Mouse (Mus musculus) stomach, embryonic 14.5 days (tissue): ENCODE measurements at regions not wholly inside any gene's neighbourhood (a gene's known extent, or its start where the extent isn't known, plus 50 kb on each side); places are given as distances from the start of the nearest gene placed in this dataset.
A peak's percentile ranks its signal among the peaks of the same experiment; 100 is the strongest.
"Not testable (repeated sequence)": the region's sequence is repeated elsewhere in the genome, so short reads cannot be mapped to it uniquely, and the experiment has no call there.

Experiments used
- ATAC-seq: fragments of 200-750 bp; cut with Nextera tagmentation; 2 replicates; pipeline ENCODE4 v1.8.0; 2017; ENCODE audit warnings: low read depth, moderate TSS enrichment; ENCODE audit not compliant: insufficient number of reproducible peaks, insufficient read depth, low FRiP score
- H3K27ac ChIP-seq: fragments of 300-500 bp; sonication (generic); 2 replicates; pipeline ENCODE4 v1.5.1; 2014; ENCODE audit warnings: mild to moderate bottlenecking, low read length, moderate library complexity, mixed read lengths
- H3K27me3 ChIP-seq: fragments of 300-500 bp; sonication (generic); 2 replicates; pipeline ENCODE4 v1.6.1; 2014; ENCODE audit warnings: low read length, control low read depth, mixed read lengths; ENCODE audit not compliant: control insufficient read depth, insufficient read depth
- H3K36me3 ChIP-seq: fragments of 300-500 bp; sonication (generic); 2 replicates; pipeline ENCODE4 v1.6.1; 2014; ENCODE audit warnings: mild to moderate bottlenecking, control low read depth, low read length, moderate library complexity, mixed read lengths; ENCODE audit not compliant: control insufficient read depth, insufficient read depth
- H3K4me1 ChIP-seq: fragments of 300-500 bp; sonication (generic); 2 replicates; pipeline ENCODE4 v1.6.1; 2014; ENCODE audit warnings: low read length, control low read depth, mixed read lengths; ENCODE audit not compliant: control insufficient read depth, insufficient read depth
- H3K4me2 ChIP-seq: fragments of 300-500 bp; sonication (generic); replicated peaks from 2 replicates; pipeline ENCODE4 v1.6.1; 2014; ENCODE audit warnings: low read depth, low read length, control low read depth
- H3K4me3 ChIP-seq: fragments of 300-500 bp; sonication (generic); 2 replicates; pipeline ENCODE4 v1.5.1; 2014; ENCODE audit warnings: low read depth, low read length, control low read depth
- H3K9ac ChIP-seq: fragments of 300-500 bp; sonication (generic); replicated peaks from 2 replicates; pipeline ENCODE4 v1.6.1; 2014; ENCODE audit warnings: low read depth, mild to moderate bottlenecking, control low read depth, low read length, moderate library complexity, mixed read lengths
- H3K9me3 ChIP-seq: fragments of 300-500 bp; sonication (generic); 2 replicates; pipeline ENCODE4 v1.6.1; 2016; ENCODE audit warnings: low read depth, low read length, control low read depth; ENCODE audit not compliant: control insufficient read depth
- WGBS: fragments of 180-500 bp; shearing (Covaris S2); extraction: QIAGEN DNeasy Blood & Tissue Kit; methylation state at CpG from one replicate; pipeline ENCODE4 v1.1.7; 2014; 5-methylcytosine and 5-hydroxymethylcytosine counted together

DNA sequence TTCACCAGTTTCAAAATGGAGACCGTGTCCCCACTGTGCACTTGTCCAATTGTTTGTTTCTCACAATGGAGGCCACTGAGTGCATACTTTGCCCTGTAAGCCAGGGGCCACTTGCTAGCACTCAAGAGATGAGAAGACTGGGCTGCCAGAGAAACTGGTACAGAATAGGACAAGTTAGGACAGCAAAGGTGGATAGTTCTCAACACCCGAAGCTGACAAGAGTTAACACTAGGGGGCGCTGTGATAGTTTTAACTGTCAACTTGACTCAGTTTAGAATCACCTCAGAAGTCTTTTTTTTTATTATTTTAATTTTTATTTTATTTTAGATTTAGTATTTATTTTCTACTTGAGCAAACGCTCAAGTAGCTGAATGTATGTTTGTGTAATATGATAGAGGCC is 188.2 kb upstream of the Asap2 start:
- H3K4me3 ChIP-seq, H3K36me3 ChIP-seq, H3K9ac ChIP-seq, ATAC-seq, H3K27ac ChIP-seq, H3K4me2 ChIP-seq, H3K9me3 ChIP-seq, H3K4me1 ChIP-seq, H3K27me3 ChIP-seq: not testable (repeated sequence)
- WGBS = 76% methylated on average over 4 of the region's 4 CpGs

- H3K4me3 ChIP-seq, ATAC-seq, H3K36me3 ChIP-seq, H3K9ac ChIP-seq, H3K4me1 ChIP-seq, H3K9me3 ChIP-seq, H3K4me2 ChIP-seq, H3K27me3 ChIP-seq, H3K27ac ChIP-seq: not testable (repeated sequence)
- WGBS = 100% methylated on average over 4 of the region's 5 CpGs
These were observed 184.8 kb upstream of the Asap2 start for GRCm38 (mm10) chr12:20805466-20805865.

GRCm38 (mm10) chr12:20806681-20807080 is 183.6 kb upstream of the Asap2 start:
- Histone ChIP-seq H3K27ac (no peak overlapping the region), H3K9me3 (0 out of 2 replicates have a peak, but pooled peaks cover 5% of the 10 kb centered on the region), H3K9ac (no peak overlapping the region), H3K36me3 (no peaks in the 10 kb centered on the region), H3K27me3 (no peaks in the 10 kb centered on the region), H3K4me3 (no peak overlapping the region), H3K4me1 (no peaks in the 10 kb centered on the region), H3K4me2 (no peak overlapping the region)
- 95% methylated on average over 2 of the region's 2 CpGs for WGBS
- ATAC-seq = no peak

- ATAC-seq, H3K4me1 ChIP-seq, H3K27ac ChIP-seq, H3K4me2 ChIP-seq, H3K9ac ChIP-seq, H3K36me3 ChIP-seq, H3K27me3 ChIP-seq, H3K4me3 ChIP-seq, H3K9me3 ChIP-seq: not testable (repeated sequence)
- WGBS = 81% methylated on average over 6 of the region's 6 CpGs
These were observed 176.4 kb upstream of the Asap2 start for GRCm38 (mm10) chr12:20813836-20814235.

DNA sequence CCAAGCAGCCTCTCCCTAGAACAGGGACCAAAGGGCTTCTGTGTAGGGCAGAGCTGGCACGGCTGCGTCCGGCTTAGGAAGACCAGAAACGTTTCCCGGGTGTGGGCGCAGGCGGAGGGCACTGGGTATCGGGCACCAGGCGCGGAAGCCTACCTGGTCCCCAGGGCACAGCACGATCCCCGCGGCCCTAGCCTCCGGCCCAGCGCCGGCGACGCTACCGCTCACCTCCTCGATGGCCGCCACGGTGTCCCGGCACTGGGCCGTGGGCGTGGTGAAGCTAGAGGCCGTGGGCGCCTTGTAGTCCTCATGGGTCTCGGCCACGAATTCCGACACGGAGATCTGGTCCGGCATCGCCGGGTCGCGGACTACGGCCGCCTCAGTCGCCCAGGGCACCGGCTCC is 175.1 kb upstream of the Asap2 start:
- not testable (repeated sequence) for H3K9ac ChIP-seq, H3K36me3 ChIP-seq, H3K27me3 ChIP-seq, H3K27ac ChIP-seq, H3K4me1 ChIP-seq, H3K9me3 ChIP-seq, ATAC-seq
- peak overlapping the region; percentile 23; the same call in 1 of the 2 replicates for H3K4me2 ChIP-seq
- WGBS = 28% methylated on average over 40 of the region's 40 CpGs
- peak overlapping the region; percentile 31 for H3K4me3 ChIP-seq

- peak; percentile 94 for ATAC-seq
- H3K4me1 ChIP-seq = no peaks in the 10 kb centered on the region
- peak overlapping the region; percentile 23; the same call in 1 of the 2 replicates for H3K4me2 ChIP-seq
- no peak overlapping the region for H3K27ac ChIP-seq
- H3K4me3 ChIP-seq = peak overlapping the region; percentile 31
- no peaks in the 10 kb centered on the region for H3K36me3 ChIP-seq
- H3K9ac ChIP-seq = no peak overlapping the region
- no peaks in the 10 kb centered on the region for H3K27me3 ChIP-seq
- WGBS = 12% methylated on average over 30 of the region's 38 CpGs
- H3K9me3 ChIP-seq = peaks cover 9% of the 10 kb centered on the region; the same call in 1 of the 2 replicates
These were observed 174.7 kb upstream of the Asap2 start for GRCm38 (mm10) chr12:20815599-20815998.

DNA sequence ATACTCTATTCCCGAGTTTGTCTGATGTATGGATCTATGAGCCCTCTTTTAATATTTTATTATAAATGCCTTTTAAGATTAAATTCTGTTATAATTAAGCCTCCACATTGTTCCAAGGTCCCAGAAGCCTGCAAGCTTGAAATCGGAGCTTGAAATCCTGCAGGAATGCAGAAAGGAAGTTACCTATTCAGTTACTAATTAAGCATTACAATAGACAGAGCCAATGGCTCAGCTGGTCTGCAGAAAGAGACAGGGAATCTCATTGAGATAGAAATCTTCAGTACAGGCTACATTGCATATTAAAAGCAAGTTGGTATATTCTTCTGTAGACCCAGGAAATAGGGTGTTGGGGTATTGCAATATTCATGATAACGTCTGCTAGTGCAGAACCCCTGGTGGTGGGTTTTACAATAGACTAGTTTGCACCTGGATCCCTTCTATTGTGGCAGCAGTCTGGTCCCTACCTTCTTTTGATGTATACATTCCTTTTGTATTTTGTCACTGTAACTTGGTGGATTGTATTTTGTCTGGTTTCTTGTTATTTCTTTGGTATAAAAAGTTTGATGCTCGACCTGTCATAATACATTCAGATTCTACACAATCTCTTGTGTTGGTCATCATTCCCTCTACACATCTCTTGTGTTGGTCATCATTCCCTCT is 146.5 kb upstream of the Asap2 start:
- H3K36me3 ChIP-seq, H3K4me3 ChIP-seq, H3K9ac ChIP-seq, ATAC-seq, H3K4me1 ChIP-seq, H3K9me3 ChIP-seq, H3K27me3 ChIP-seq, H3K27ac ChIP-seq, H3K4me2 ChIP-seq: not testable (repeated sequence)
- 65% methylated on average over 4 of the region's 4 CpGs for WGBS

DNA sequence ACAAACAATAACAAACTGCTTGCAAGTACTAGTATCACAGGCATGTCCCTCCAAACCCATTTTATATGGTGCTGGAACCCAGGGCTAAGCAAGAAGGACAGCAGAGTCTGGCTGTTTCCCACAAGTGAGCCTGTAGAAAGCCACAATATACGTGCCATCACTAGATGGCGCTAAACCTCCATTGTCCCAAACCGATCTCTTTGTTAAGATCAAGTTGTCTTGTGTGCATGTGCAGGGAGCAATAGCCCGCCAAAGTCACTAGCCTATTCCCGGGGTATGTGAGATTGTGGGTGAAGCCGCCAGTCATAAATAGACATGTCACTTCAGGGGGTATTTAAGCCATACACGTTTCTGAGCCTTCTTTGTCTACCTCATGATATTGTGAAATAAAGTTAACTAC is 145.4 kb upstream of the Asap2 start:
- H3K9ac ChIP-seq, H3K9me3 ChIP-seq, H3K36me3 ChIP-seq, H3K4me1 ChIP-seq, H3K27ac ChIP-seq, H3K27me3 ChIP-seq, H3K4me3 ChIP-seq, ATAC-seq: not testable (repeated sequence)
- 43% methylated on average over 7 of the region's 7 CpGs for WGBS
- H3K4me2 ChIP-seq = peak overlapping the region; percentile 12; the same call in 1 of the 2 replicates

DNA sequence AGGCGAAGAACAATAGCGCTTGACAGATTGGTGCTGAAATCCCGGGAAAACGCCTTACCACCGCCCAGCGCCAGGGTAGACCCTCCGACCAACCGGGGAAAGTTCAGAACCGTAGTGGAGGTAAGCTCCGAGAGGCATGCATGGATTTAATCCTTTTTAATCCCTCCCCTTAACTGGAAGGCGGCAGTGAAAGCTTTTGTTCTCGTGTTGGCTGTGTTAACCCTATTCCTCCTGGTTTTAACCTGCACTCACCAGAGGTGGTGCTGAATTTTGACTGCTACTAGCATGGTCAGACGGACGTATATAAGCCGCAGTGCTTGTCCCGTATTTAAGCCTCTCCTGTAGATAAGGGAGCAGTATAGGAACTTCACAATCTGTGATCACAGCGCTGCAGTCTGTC is 145.0 kb upstream of the Asap2 start:
- Histone ChIP-seq H3K9ac (no peak overlapping the region), H3K4me2 (peak overlapping the region; percentile 12; the same call in 1 of the 2 replicates), H3K4me1 (no peaks in the 10 kb centered on the region), H3K27ac (no peak overlapping the region), H3K4me3 (no peak overlapping the region), H3K9me3 (no peaks in the 10 kb centered on the region; the same call in 1 of the 2 replicates), H3K36me3 (no peaks in the 10 kb centered on the region), H3K27me3 (no peaks in the 10 kb centered on the region)
- 54% methylated on average over 17 of the region's 17 CpGs for WGBS
- no peak for ATAC-seq
